Mouse (Mus musculus) heart, postnatal 4 days (tissue): ENCODE data around the gene Esp31. TPM values are rescaled to one million over a fixed set of nuclear protein-coding genes. Genes with fewer than 3 reads are reported as not detected.

ENCODE experiments used
- DNase-seq: peaks from one replicate; pipeline ENCODE4 v3.0.0; 2021
- total RNA-seq, 2 experiments: library from RNA; stranded (reverse); gene quantifications; 2 replicates each; pipeline ENCODE4 v1.2.3; 2021

Gene Esp31
- not detected for total RNA-seq

DNA sequence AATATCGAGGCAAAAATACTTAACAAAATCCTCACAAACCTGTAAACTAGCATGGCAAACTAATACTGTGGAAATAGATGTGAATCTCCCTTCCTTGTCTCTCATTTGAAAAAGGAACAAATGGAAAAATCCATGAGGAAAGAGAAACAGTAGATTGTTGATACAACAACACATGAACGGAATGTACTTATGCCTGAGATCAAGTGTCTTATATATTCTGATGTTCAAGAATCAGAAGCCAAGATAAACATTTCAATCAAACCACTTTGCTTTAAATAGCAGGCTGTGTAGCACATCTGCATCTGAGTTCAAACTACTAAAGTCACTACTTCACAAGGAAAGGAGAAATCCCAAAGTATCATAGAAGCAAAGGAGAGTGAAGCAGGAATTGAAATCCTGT is at the start of gene Esp31:
Gene Esp31, plus strand, starts transcription at position 301 of the 400 bp plus-strand sequence.
- no peak for DNase-seq

Other genes with a start within 250 kb of the Esp31 start
- not detected for gene Esp36, start 219.3 kb upstream of the Esp31 start, total RNA-seq
- not detected for gene Esp34, start 85.3 kb upstream of the Esp31 start, total RNA-seq